Mouse (Mus musculus): ENCODE measurements around the gene C2cd5. TPM values are rescaled to one million over a fixed set of nuclear protein-coding genes. Genes with fewer than 3 reads are reported as not detected.

C2cd5 gene
- polyA plus RNA-seq, 1 experiment, result 16.0 TPM

DNA sequence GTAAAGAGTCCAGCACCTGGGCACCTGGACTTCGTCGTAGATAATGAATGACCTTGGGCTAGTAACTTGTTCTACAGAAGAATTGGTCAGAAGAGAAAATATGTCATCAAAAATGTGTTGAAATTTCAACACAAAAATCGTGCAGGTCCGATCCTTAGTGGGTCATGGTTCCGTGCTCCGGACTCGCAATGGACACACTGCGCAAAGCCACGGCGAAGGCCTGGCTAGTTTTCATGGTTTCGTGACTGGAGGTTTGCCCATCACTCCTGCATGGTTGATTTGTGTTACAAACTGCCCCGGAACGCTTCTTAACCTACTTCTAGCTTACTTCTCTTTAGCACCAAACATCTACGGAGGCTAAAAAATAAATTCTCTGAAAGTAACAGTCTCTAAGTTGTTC is 137.1 kb downstream of the C2cd5 start:
- WGBS, result 79% methylated on average over 14 of the region's 14 CpGs
- no peak for DNase-seq (ENCODE audit: low read depth in 1 of 2, low spot score in 2 of 2)
- Histone ChIP-seq H3K27ac (ENCODE audit: insufficient read depth, low read length) (no peak overlapping the region), H3K27me3 (ENCODE audit: control insufficient read depth, insufficient read depth, low read length) (peaks cover 11% of the 10 kb centered on the region), H3K4me3 (ENCODE audit: extremely low read depth, insufficient read depth, insufficient read length) (peak overlapping the region; percentile 63), H3K36me3 (ENCODE audit: control insufficient read depth, insufficient read depth, low read length) (no peaks in the 10 kb centered on the region), H3K4me1 (ENCODE audit: control insufficient read depth, insufficient read depth, insufficient read length) (peaks cover 2% of the 10 kb centered on the region)
- TF ChIP-seq POLR2A (IDR thresholded peaks at IDR 0.05; ENCODE audit: low read depth, low read length) (no peak), CTCF (IDR thresholded peaks at IDR 0.05; ENCODE audit: extremely low read depth, insufficient read depth, insufficient read length, insufficient replicate concordance) (no peak)

- no peak overlapping the region for H3K27ac ChIP-seq (ENCODE audit: insufficient read depth, low read length)
- TF ChIP-seq POLR2A (IDR thresholded peaks at IDR 0.05; ENCODE audit: low read depth, low read length) (no peak), CTCF (IDR thresholded peaks at IDR 0.05; ENCODE audit: extremely low read depth, insufficient read depth, insufficient read length, insufficient replicate concordance) (no peak)
- DNase-seq (ENCODE audit: low read depth in 1 of 2, low spot score in 2 of 2), result no peak
- peak overlapping the region; percentile 45; the same call in 1 of the 2 replicates for H3K4me3 ChIP-seq (ENCODE audit: extremely low read depth, insufficient read depth, insufficient read length)
- H3K36me3 ChIP-seq (ENCODE audit: control insufficient read depth, insufficient read depth, low read length), result no peaks in the 10 kb centered on the region
- H3K4me1 ChIP-seq (ENCODE audit: control insufficient read depth, insufficient read depth, insufficient read length), result peaks cover 2% of the 10 kb centered on the region
- 54% methylated on average over 10 of the region's 10 CpGs for WGBS
- H3K27me3 ChIP-seq (ENCODE audit: control insufficient read depth, insufficient read depth, low read length), result peaks cover 11% of the 10 kb centered on the region
These were observed 137.5 kb downstream of the C2cd5 start for GRCm38 (mm10) chr6:142962476-142962875.

GRCm38 (mm10) chr6:142961721-142962455 is 138.1 kb downstream of the C2cd5 start:
- peak overlapping the region; percentile 34 for H3K4me3 ChIP-seq (ENCODE audit: extremely low read depth, insufficient read depth, insufficient read length)
- no peak for DNase-seq (ENCODE audit: low read depth in 1 of 2, low spot score in 2 of 2)
- 78% methylated on average over 9 of the region's 9 CpGs for WGBS
- peaks cover 2% of the 10 kb centered on the region; the same call in 1 of the 2 replicates for H3K4me1 ChIP-seq (ENCODE audit: control insufficient read depth, insufficient read depth, insufficient read length)
- no peaks in the 10 kb centered on the region for H3K36me3 ChIP-seq (ENCODE audit: control insufficient read depth, insufficient read depth, low read length)
- H3K27me3 ChIP-seq (ENCODE audit: control insufficient read depth, insufficient read depth, low read length), result peaks cover 11% of the 10 kb centered on the region
- TF ChIP-seq POLR2A (IDR thresholded peaks at IDR 0.05; ENCODE audit: low read depth, low read length) (no peak), CTCF (IDR thresholded peaks at IDR 0.05; ENCODE audit: extremely low read depth, insufficient read depth, insufficient read length, insufficient replicate concordance) (no peak)
- no peak overlapping the region for H3K27ac ChIP-seq (ENCODE audit: insufficient read depth, low read length)

Other genes with a start within 250 kb of the C2cd5 start
- 1.9 and 2.5 TPM in 2 replicates for gene St8sia1, start 135.7 kb downstream of the C2cd5 start, polyA plus RNA-seq (2012; rRNA removed)
- 38.3 and 121 TPM in 2 replicates for gene Etnk1, start 67.1 kb upstream of the C2cd5 start, polyA plus RNA-seq (2012; rRNA removed)

Data from spleen, adult 2 months (tissue).